In the genomic region with DNA sequence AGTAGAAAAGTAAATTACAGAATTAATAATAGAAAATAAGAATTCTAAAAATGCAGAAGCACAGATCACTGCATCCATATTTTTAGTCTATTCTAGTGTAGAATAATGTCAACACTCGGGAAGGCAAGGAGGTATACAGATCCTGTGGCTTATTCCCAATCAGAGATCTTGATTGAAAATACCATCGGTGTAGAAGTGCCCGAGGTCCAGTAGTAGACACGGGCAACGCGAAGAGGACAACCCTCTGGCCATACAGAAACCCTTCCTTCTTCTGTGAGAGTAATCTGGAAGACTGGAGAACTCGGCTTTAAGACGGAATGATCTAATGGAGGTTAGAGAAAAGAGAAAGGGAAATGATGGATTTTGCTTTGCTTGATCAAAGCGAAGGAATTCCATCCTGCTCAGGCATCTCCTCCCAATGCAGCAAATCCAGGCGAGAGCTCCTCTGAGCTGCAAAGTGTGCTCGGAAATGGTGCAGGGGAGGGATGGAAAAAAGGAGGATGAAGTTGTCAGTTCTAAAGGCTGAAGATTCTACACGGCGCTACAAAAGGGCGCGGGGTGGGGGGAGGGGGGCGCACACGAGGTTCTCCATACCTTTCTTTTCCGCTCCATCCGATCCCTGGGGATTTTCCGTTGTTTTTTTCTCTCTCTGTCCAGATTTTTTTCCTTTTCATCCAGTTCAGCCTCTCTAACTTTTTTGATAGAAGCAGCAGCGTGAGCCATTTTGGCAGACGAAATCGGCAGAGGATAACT, we compare ENCODE assay signal across 7 mouse cellular contexts.
DNase-seq lines count a peak whose midpoint lies in the region; ATAC-seq and TF ChIP-seq lines count a peak whose summit lies in the region.

No protein-coding gene starts in this region.

- H3K9me3 ChIP-seq in lung, postnatal 0 days (ENCODE audit: low read length) = no peaks in the 10 kb centered on the region
- H3K9me3 ChIP-seq in limb, embryonic 12.5 days = no peaks in the 10 kb centered on the region
- H3K9me3 ChIP-seq in stomach, embryonic 16.5 days (replicated peaks; ENCODE audit: control insufficient read depth, low read length) = no peaks in the 10 kb centered on the region

- DNase-seq in lung, postnatal 0 days (ENCODE audit: low spot score) = no peak
- DNase-seq in lung, postnatal 25 days (ENCODE audit: low spot score) = no peak
- no peak for DNase-seq in testis, postnatal 10 days (ENCODE audit: low spot score)
- DNase-seq in layer of hippocampus, adult 9-11 months = no peak

- no peak overlapping the region for H3K27ac ChIP-seq in lung, postnatal 0 days (ENCODE audit: low read length)
- H3K27ac ChIP-seq in embryonic fibroblast, embryonic 13.5 days (ENCODE audit: insufficient read depth, low read length) = no peak overlapping the region
- H3K27ac ChIP-seq in limb, embryonic 12.5 days = no peak overlapping the region
- H3K27ac ChIP-seq in stomach, embryonic 16.5 days (ENCODE audit: low read length) = no peak overlapping the region

- TF ChIP-seq POLR2A in embryonic fibroblast, embryonic 13.5 days (IDR thresholded peaks at IDR 0.05; ENCODE audit: low read depth, low read length) = no peak

- no peaks in the 10 kb centered on the region for H3K36me3 ChIP-seq in lung, postnatal 0 days (ENCODE audit: insufficient read depth, low read length)
- no peaks in the 10 kb centered on the region for H3K36me3 ChIP-seq in limb, embryonic 12.5 days
- H3K36me3 ChIP-seq in stomach, embryonic 16.5 days (ENCODE audit: control insufficient read depth, insufficient read depth, low read length) = no peaks in the 10 kb centered on the region

- no peak overlapping the region for H3K9ac ChIP-seq in lung, postnatal 0 days (replicated peaks; ENCODE audit: low read depth)
- peak overlapping the region; percentile 62; the same call in 1 of the 2 replicates for H3K9ac ChIP-seq in limb, embryonic 12.5 days (replicated peaks)
- peak overlapping the region; percentile 72 for H3K9ac ChIP-seq in stomach, embryonic 16.5 days (ENCODE audit: low read length)

- peaks cover 13% of the 10 kb centered on the region; the same call in 1 of the 2 replicates for H3K27me3 ChIP-seq in lung, postnatal 0 days (replicated peaks; ENCODE audit: insufficient read depth, low read length)
- peaks cover 31% of the 10 kb centered on the region for H3K27me3 ChIP-seq in limb, embryonic 12.5 days
- no peaks in the 10 kb centered on the region; the same call in 1 of the 2 replicates for H3K27me3 ChIP-seq in stomach, embryonic 16.5 days (ENCODE audit: control insufficient read depth, insufficient read depth, low read length)

- no peak for TF ChIP-seq EP300 in lung, postnatal 0 days (IDR thresholded peaks at IDR 0.05)

- H3K4me2 ChIP-seq in lung, postnatal 0 days (replicated peaks; ENCODE audit: low read depth, low read length) = peak overlapping the region; percentile 81
- peak overlapping the region; percentile 99 for H3K4me2 ChIP-seq in limb, embryonic 12.5 days
- H3K4me2 ChIP-seq in stomach, embryonic 16.5 days (ENCODE audit: low read depth, low read length) = peak overlapping the region; percentile 99

- TF ChIP-seq CTCF in lung, postnatal 0 days (IDR thresholded peaks at IDR 0.05) = no peak
- no peak for TF ChIP-seq CTCF in embryonic fibroblast, embryonic 13.5 days (IDR thresholded peaks at IDR 0.05; ENCODE audit: borderline replicate concordance, insufficient read depth, low read length)

- H3K4me1 ChIP-seq in lung, postnatal 0 days (ENCODE audit: insufficient read depth, low read depth, low read length) = peaks cover 7% of the 10 kb centered on the region; the same call in 1 of the 2 replicates
- H3K4me1 ChIP-seq in embryonic fibroblast, embryonic 13.5 days (ENCODE audit: control insufficient read depth, insufficient read depth, low read length) = no peaks in the 10 kb centered on the region
- H3K4me1 ChIP-seq in limb, embryonic 12.5 days (replicated peaks) = peaks cover 4% of the 10 kb centered on the region; the same call in 1 of the 2 replicates
- peaks cover 8% of the 10 kb centered on the region for H3K4me1 ChIP-seq in stomach, embryonic 16.5 days (ENCODE audit: control insufficient read depth, insufficient read depth, low read length)

- peak overlapping the region; percentile 46 for H3K4me3 ChIP-seq in lung, postnatal 0 days (ENCODE audit: low read depth, low read length)
- H3K4me3 ChIP-seq in embryonic fibroblast, embryonic 13.5 days (ENCODE audit: insufficient read depth, low read length) = peak overlapping the region; percentile 67
- peak overlapping the region; percentile 62 for H3K4me3 ChIP-seq in limb, embryonic 12.5 days (replicated peaks)
- peak overlapping the region; percentile 67 for H3K4me3 ChIP-seq in stomach, embryonic 16.5 days (replicated peaks; ENCODE audit: low read length)

- WGBS in lung, postnatal 0 days = 4% methylated on average over 23 of the region's 23 CpGs
- 5% methylated on average over 23 of the region's 23 CpGs for WGBS in limb, embryonic 12.5 days
- 3% methylated on average over 23 of the region's 23 CpGs for WGBS in stomach, embryonic 16.5 days

- no peak for ATAC-seq in lung, postnatal 0 days
- ATAC-seq in limb, embryonic 12.5 days (ENCODE audit: insufficient number of reproducible peaks, insufficient read depth, low FRiP score, low TSS enrichment, low read depth) = no peak
- no peak for ATAC-seq in stomach, embryonic 16.5 days (ENCODE audit: insufficient read depth, low FRiP score)
